Mouse (Mus musculus) ES-E14 (cell line): Measurements from ENCODE around the gene Pramel1. TPM values are rescaled to one million over a fixed set of nuclear protein-coding genes. Genes with fewer than 3 reads are reported as not detected.
"Not testable (repeated sequence)": the region's sequence is repeated elsewhere in the genome, so short reads cannot be mapped to it uniquely, and the experiment has no call there.

Experiments used
- DNase-seq: peaks from one replicate; pipeline ENCODE4 v3.0.0-alpha.2; 2013; ENCODE audit warnings: low read depth, low spot score
- H3K27ac ChIP-seq: 2 replicates; pipeline ENCODE4 v1.5.1; 2012; ENCODE audit warnings: low read depth, mild to moderate bottlenecking, low read length, moderate library complexity, mixed read lengths; ENCODE audit not compliant: poor library complexity, insufficient read depth, severe bottlenecking
- H3K36me3 ChIP-seq: 2 replicates; pipeline ENCODE4 v1.6.1; 2012; ENCODE audit warnings: mild to moderate bottlenecking, low read length, moderate library complexity, mixed read lengths; ENCODE audit not compliant: control insufficient read depth, poor library complexity, insufficient read depth, severe bottlenecking
- H3K4me1 ChIP-seq, 2 experiments: fragments of 150-350 bp in 1 of 2; sonication (generic) in 1 of 2; 2 replicates each; pipeline ENCODE4 v1.6.1; 2012; ENCODE audit warnings: low read length in 2 of 2, mild to moderate bottlenecking in 1 of 2, mixed read lengths in 1 of 2; ENCODE audit not compliant: control insufficient read depth in 2 of 2, insufficient read depth in 2 of 2, poor library complexity in 1 of 2
- H3K4me3 ChIP-seq, 2 experiments: fragments of 150-350 bp in 1 of 2; sonication (generic) in 1 of 2; 2 replicates each; pipeline ENCODE4 v1.5.1; 2012; ENCODE audit warnings: low read length in 2 of 2, low read depth in 1 of 2, mild to moderate bottlenecking in 1 of 2, mixed read lengths in 1 of 2; ENCODE audit not compliant: insufficient read depth in 1 of 2, poor library complexity in 1 of 2, severe bottlenecking in 1 of 2
- H3K9ac ChIP-seq: 2 replicates; pipeline ENCODE4 v1.6.1; 2012; ENCODE audit warnings: low read depth, mild to moderate bottlenecking, low read length, mixed read lengths; ENCODE audit not compliant: poor library complexity, insufficient read depth, severe bottlenecking
- H3K9me3 ChIP-seq: fragments of 150-350 bp; sonication (generic); 2 replicates; pipeline ENCODE4 v1.6.1; 2012; ENCODE audit warnings: low read depth, mild to moderate bottlenecking, low read length; ENCODE audit not compliant: control insufficient read depth, insufficient read depth
- CHD2 ChIP-seq: IDR thresholded peaks from 2 replicates; pipeline ENCODE4 v1.6.1; 2014; ENCODE audit warnings: mild to moderate bottlenecking, low read depth, low read length, inconsistent platforms
- HCFC1 ChIP-seq: IDR thresholded peaks from 2 replicates; pipeline ENCODE4 v1.6.1; 2012; ENCODE audit warnings: low read length, inconsistent platforms, borderline replicate concordance; ENCODE audit not compliant: insufficient read depth
- MAFK ChIP-seq: IDR thresholded peaks from 2 replicates; pipeline ENCODE4 v1.6.1; 2014; ENCODE audit warnings: mild to moderate bottlenecking, low read depth, low read length, inconsistent platforms; ENCODE audit not compliant: insufficient read depth
- ZC3H11A ChIP-seq: IDR thresholded peaks from 2 replicates; pipeline ENCODE4 v1.6.1; 2012; ENCODE audit warnings: low read depth, mild to moderate bottlenecking, inconsistent platforms, low read length, borderline replicate concordance
- ZNF384 ChIP-seq: IDR thresholded peaks from 2 replicates; pipeline ENCODE4 v1.6.1; 2012; ENCODE audit warnings: low read depth, low read length, inconsistent platforms
- in situ Hi-C, 2 experiments: fragments of 600-800 bp; cut with MboI; formaldehyde crosslinking; loops; one replicate each; pipeline ENCODE4 v1.15.1; 2025; ENCODE audit warnings: low sequenced_read_pairs in 2 of 2, inconsistent platforms in 1 of 2; ENCODE audit not compliant: unreplicated experiment in 2 of 2
- total RNA-seq: library from RNA; depleted of rRNA; stranded (reverse); fragments of 300-350 nt; gene quantifications from 2 replicates; pipeline ENCODE4 v1.2.3, GENCODE M21; 2012; rRNA removed

Pramel1 gene
- 1.8 and 2.0 TPM in 2 replicates for total RNA-seq

GRCm38 (mm10) chr4:143394181-143394580 is at the start of gene Pramel1:
TSS of gene Pramel1 (plus strand) at chr4:143394428.
- DNase-seq = peak; percentile 73
- H3K4me3 ChIP-seq = peak within 1 kb of the TSS; percentile 42 to 46
- H3K9ac ChIP-seq = peak within 1 kb of the TSS; percentile 55; the same call in 1 of the 2 replicates
- in situ Hi-C loops = loop anchor here in 1 of 2 experiments (25.0 kb wide), 1 partner anchor 357 kb away; no protein-coding TSS in a partner anchor
- TF ChIP-seq ZC3H11A = no peak
- TF ChIP-seq ZNF384 = no peak
- no peak for TF ChIP-seq HCFC1
- TF ChIP-seq CHD2 = no peak
- no peak for TF ChIP-seq MAFK
- H3K36me3 ChIP-seq = no peaks in the 10 kb centered on the region; the same call in 1 of the 2 replicates
- no peaks in the 10 kb centered on the region for H3K4me1 ChIP-seq
- 0 out of 2 replicates have a peak within 1 kb of the TSS, but pooled peaks have one; percentile 45 for H3K27ac ChIP-seq
- H3K9me3 ChIP-seq = no peaks in the 10 kb centered on the region

DNA sequence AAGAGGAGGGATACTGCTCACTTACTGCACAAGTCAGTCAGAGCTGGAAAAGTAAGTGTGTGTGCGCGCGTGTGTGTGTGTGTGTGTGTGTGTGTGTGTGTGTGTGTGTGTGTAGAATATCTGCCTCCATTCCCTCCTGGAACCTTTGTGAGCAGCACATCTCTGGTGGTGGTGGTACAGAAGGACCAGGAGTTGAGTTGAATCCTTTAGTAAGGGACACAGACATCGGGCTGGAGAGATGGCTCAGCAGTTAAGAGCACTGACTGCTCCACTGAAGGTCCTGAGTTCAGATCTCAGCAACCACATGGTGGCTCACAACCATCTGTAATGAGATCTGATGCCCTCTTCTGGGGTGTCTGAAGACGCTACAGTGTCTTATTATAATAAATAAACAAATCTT is 48.7 kb upstream of the Pramel1 start:
- H3K9me3 ChIP-seq, H3K4me1 ChIP-seq, in situ Hi-C loops, H3K27ac ChIP-seq, H3K36me3 ChIP-seq, DNase-seq, H3K4me3 ChIP-seq, H3K9ac ChIP-seq: not testable (repeated sequence)

GRCm38 (mm10) chr4:143348678-143349077 is 45.5 kb upstream of the Pramel1 start:
- Histone ChIP-seq H3K36me3 (no peaks in the 10 kb centered on the region), H3K27ac (no peak overlapping the region), H3K4me1 (peaks cover 0 to 5% of the 10 kb centered on the region in 2 experiments; a peak in 1 of 4 replicates), H3K4me3 (no peak overlapping the region), H3K9ac (no peak overlapping the region), H3K9me3 (no peaks in the 10 kb centered on the region)
- TF ChIP-seq MAFK (no peak), HCFC1 (no peak), ZC3H11A (no peak), CHD2 (no peak), ZNF384 (no peak)
- DNase-seq = no peak
- in situ Hi-C loops = no loop called here

DNA sequence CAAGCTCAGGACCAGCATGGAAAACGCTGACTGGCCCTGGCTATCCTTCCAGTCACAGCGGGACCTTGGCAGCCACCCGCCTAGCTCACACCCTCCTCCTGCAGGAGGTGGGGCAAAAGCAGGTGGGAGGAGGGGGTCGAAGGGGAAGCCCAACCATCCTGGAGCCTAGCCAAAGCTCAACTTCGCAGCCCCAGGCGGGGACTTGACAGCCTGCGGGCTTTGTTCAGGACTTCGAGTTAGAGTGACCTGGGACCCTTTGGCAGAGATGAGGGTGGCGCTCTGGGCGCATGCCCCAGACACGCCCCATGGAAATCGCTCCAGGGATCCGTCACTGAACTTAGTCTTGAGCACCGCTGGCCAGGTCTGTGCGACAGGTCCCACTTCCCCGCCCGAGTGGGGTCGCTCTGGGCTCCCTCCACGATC is 44.7 kb upstream of the Pramel1 start, which contains the start of gene Lrrc38:
Gene Lrrc38, plus strand, starts transcription at position 274 of the 423 bp plus-strand sequence.
- H3K27ac ChIP-seq = no peak within 1 kb of the TSS
- no peak for TF ChIP-seq MAFK
- TF ChIP-seq CHD2 = no peak
- TF ChIP-seq ZNF384 = no peak
- no peak for TF ChIP-seq HCFC1
- TF ChIP-seq ZC3H11A = no peak
- in situ Hi-C loops = no loop called here
- H3K9me3 ChIP-seq = no peaks in the 10 kb centered on the region
- no peaks in the 10 kb centered on the region for H3K36me3 ChIP-seq
- H3K9ac ChIP-seq = peak within 1 kb of the TSS; percentile 25; the same call in 1 of the 2 replicates
- peak within 1 kb of the TSS; percentile 63 to 67 for H3K4me3 ChIP-seq
- DNase-seq = no peak
- peaks cover 0 to 7% of the 10 kb centered on the region in 2 experiments; a peak in 1 of 4 replicates for H3K4me1 ChIP-seq
